Mouse (Mus musculus): ENCODE data around the gene 9330161L09Rik. TPM values are rescaled to one million over a fixed set of nuclear protein-coding genes. Genes with fewer than 3 reads are reported as not detected.
A peak's percentile ranks its signal among the peaks of the same experiment; 100 is the strongest.

The 9330161L09Rik gene
- total RNA-seq, 1 experiment: 2.1 TPM

GRCm38 (mm10) chr12:103393528-103393927, 14.1 kb downstream of the 9330161L09Rik start:
- TF ChIP-seq ZC3H11A (IDR thresholded peaks at IDR 0.05; ENCODE audit: borderline replicate concordance, low read depth, low read length) (no peak), MAFK (IDR thresholded peaks at IDR 0.05; ENCODE audit: insufficient read depth, low read depth, low read length) (no peak), CHD2 (IDR thresholded peaks at IDR 0.05; ENCODE audit: low read depth, low read length) (no peak), ZNF384 (IDR thresholded peaks at IDR 0.05; ENCODE audit: low read depth, low read length) (no peak)
- in situ Hi-C loops (cut with MboI; ENCODE audit: low sequenced_read_pairs in 2 of 2, unreplicated experiment in 2 of 2): no loop called here
- no peak overlapping the region for H3K27ac ChIP-seq (ENCODE audit: insufficient read depth, low read depth, low read length, poor library complexity, severe bottlenecking)

GRCm38 (mm10) chr12:103391098-103391497, 16.5 kb downstream of the 9330161L09Rik start:
- peaks cover 0 to 3% of the 10 kb centered on the region in 2 experiments; a peak in 1 of 4 replicates for H3K4me1 ChIP-seq (ENCODE audit: control insufficient read depth in 2 of 2, insufficient read depth in 2 of 2, low read length in 2 of 2, poor library complexity in 1 of 2)
- in situ Hi-C loops (cut with MboI; ENCODE audit: low sequenced_read_pairs in 2 of 2, unreplicated experiment in 2 of 2): no loop called here
- TF ChIP-seq ZC3H11A (IDR thresholded peaks at IDR 0.05; ENCODE audit: borderline replicate concordance, low read depth, low read length) (no peak), MAFK (IDR thresholded peaks at IDR 0.05; ENCODE audit: insufficient read depth, low read depth, low read length) (no peak), ZNF384 (IDR thresholded peaks at IDR 0.05; ENCODE audit: low read depth, low read length) (no peak), HCFC1 (IDR thresholded peaks at IDR 0.05; ENCODE audit: borderline replicate concordance, insufficient read depth, low read length) (no peak), CHD2 (IDR thresholded peaks at IDR 0.05; ENCODE audit: low read depth, low read length) (no peak)
- H3K4me3 ChIP-seq (ENCODE audit: insufficient read depth in 1 of 2, low read depth in 1 of 2, low read length in 2 of 2, poor library complexity in 1 of 2, severe bottlenecking in 1 of 2): no peak overlapping the region
- no peak overlapping the region for H3K27ac ChIP-seq (ENCODE audit: insufficient read depth, low read depth, low read length, poor library complexity, severe bottlenecking)
- H3K36me3 ChIP-seq (ENCODE audit: control insufficient read depth, insufficient read depth, low read length, poor library complexity, severe bottlenecking): no peaks in the 10 kb centered on the region
- no peak overlapping the region for H3K9ac ChIP-seq (ENCODE audit: insufficient read depth, low read depth, low read length, poor library complexity, severe bottlenecking)
- no peak for DNase-seq (ENCODE audit: low read depth, low spot score)
- no peaks in the 10 kb centered on the region for H3K9me3 ChIP-seq (ENCODE audit: control insufficient read depth, insufficient read depth, low read depth, low read length)

More at GRCm38 (mm10) chr12:103393528-103393927, 14.1 kb downstream of the 9330161L09Rik start:
- no peaks in the 10 kb centered on the region for H3K9me3 ChIP-seq (ENCODE audit: control insufficient read depth, insufficient read depth, low read depth, low read length)
- H3K9ac ChIP-seq (ENCODE audit: insufficient read depth, low read depth, low read length, poor library complexity, severe bottlenecking): no peak overlapping the region
- no peaks in the 10 kb centered on the region for H3K36me3 ChIP-seq (ENCODE audit: control insufficient read depth, insufficient read depth, low read length, poor library complexity, severe bottlenecking)
- peaks cover 0 to 3% of the 10 kb centered on the region in 2 experiments; a peak in 1 of 4 replicates for H3K4me1 ChIP-seq (ENCODE audit: control insufficient read depth in 2 of 2, insufficient read depth in 2 of 2, low read length in 2 of 2, poor library complexity in 1 of 2)
- no peak for DNase-seq (ENCODE audit: low read depth, low spot score)
- no peak overlapping the region for H3K4me3 ChIP-seq (ENCODE audit: insufficient read depth in 1 of 2, low read depth in 1 of 2, low read length in 2 of 2, poor library complexity in 1 of 2, severe bottlenecking in 1 of 2)

DNA sequence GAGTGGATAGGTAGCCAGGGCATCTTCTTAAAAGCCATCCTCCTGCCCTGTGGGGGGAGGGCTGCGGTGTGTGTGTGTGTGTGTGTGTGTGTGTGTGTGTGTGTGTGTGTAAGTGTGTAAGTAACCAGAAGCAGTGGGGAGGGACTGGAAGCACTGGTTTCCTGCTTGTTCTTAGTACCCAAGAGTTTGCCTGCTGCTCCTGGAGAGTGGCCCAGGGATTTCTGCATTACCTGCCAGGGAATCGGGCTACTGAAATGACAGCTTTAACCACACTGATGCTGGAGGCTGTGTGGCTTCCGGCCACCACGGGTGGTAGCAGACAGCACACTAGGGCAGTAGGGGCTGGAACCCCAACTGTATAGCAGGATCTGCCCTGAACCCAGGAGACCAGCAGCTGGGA, 17.6 kb downstream of the 9330161L09Rik start:
- Histone ChIP-seq H3K9ac (ENCODE audit: insufficient read depth, low read depth, low read length, poor library complexity, severe bottlenecking) (no peak overlapping the region), H3K36me3 (ENCODE audit: control insufficient read depth, insufficient read depth, low read length, poor library complexity, severe bottlenecking) (no peaks in the 10 kb centered on the region), H3K27ac (ENCODE audit: insufficient read depth, low read depth, low read length, poor library complexity, severe bottlenecking) (no peak overlapping the region), H3K4me1 (ENCODE audit: control insufficient read depth in 2 of 2, insufficient read depth in 2 of 2, low read length in 2 of 2, poor library complexity in 1 of 2) (peaks cover 0 to 3% of the 10 kb centered on the region in 2 experiments; a peak in 1 of 4 replicates), H3K4me3 (ENCODE audit: insufficient read depth in 1 of 2, low read depth in 1 of 2, low read length in 2 of 2, poor library complexity in 1 of 2, severe bottlenecking in 1 of 2) (no peak overlapping the region), H3K9me3 (ENCODE audit: control insufficient read depth, insufficient read depth, low read depth, low read length) (no peaks in the 10 kb centered on the region)
- DNase-seq (ENCODE audit: low read depth, low spot score): no peak
- in situ Hi-C loops (cut with MboI; ENCODE audit: low sequenced_read_pairs in 2 of 2, unreplicated experiment in 2 of 2): no loop called here
- TF ChIP-seq CHD2 (IDR thresholded peaks at IDR 0.05; ENCODE audit: low read depth, low read length) (no peak), ZNF384 (IDR thresholded peaks at IDR 0.05; ENCODE audit: low read depth, low read length) (no peak), HCFC1 (IDR thresholded peaks at IDR 0.05; ENCODE audit: borderline replicate concordance, insufficient read depth, low read length) (no peak), MAFK (IDR thresholded peaks at IDR 0.05; ENCODE audit: insufficient read depth, low read depth, low read length) (no peak), ZC3H11A (IDR thresholded peaks at IDR 0.05; ENCODE audit: borderline replicate concordance, low read depth, low read length) (no peak)

DNA sequence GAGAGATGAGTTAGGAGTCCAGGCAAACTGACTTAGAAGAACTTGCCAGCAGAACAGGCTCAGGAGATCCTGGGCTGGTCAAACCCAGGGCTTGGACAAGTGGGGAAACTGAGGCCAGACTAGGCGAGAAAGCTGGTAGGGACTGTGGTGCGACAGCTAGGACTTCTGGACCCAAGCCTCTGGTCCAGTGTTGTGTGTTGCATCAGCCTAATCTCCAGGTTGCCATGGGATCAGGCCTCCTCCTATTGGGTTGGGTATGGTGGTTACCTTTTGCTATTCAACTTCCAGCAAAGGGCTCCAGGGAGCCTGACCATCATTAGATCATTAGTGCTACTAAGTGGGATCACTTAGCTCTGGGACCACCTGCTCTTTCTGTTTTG, 18.3 kb downstream of the 9330161L09Rik start:
- peak overlapping the region; percentile 69 to 80 for H3K4me3 ChIP-seq (ENCODE audit: insufficient read depth in 1 of 2, low read depth in 1 of 2, low read length in 2 of 2, poor library complexity in 1 of 2, severe bottlenecking in 1 of 2)
- no peaks in the 10 kb centered on the region for H3K9me3 ChIP-seq (ENCODE audit: control insufficient read depth, insufficient read depth, low read depth, low read length)
- peak overlapping the region; percentile 62; the same call in 1 of the 2 replicates for H3K9ac ChIP-seq (ENCODE audit: insufficient read depth, low read depth, low read length, poor library complexity, severe bottlenecking)
- no peak overlapping the region for H3K27ac ChIP-seq (ENCODE audit: insufficient read depth, low read depth, low read length, poor library complexity, severe bottlenecking)
- peaks cover 0 to 3% of the 10 kb centered on the region in 2 experiments; a peak in 1 of 4 replicates for H3K4me1 ChIP-seq (ENCODE audit: control insufficient read depth in 2 of 2, insufficient read depth in 2 of 2, low read length in 2 of 2, poor library complexity in 1 of 2)
- no peak for DNase-seq (ENCODE audit: low read depth, low spot score)
- no peak for TF ChIP-seq ZNF384 (IDR thresholded peaks at IDR 0.05; ENCODE audit: low read depth, low read length)
- TF ChIP-seq ZC3H11A (IDR thresholded peaks at IDR 0.05; ENCODE audit: borderline replicate concordance, low read depth, low read length): no peak
- TF ChIP-seq CHD2 (IDR thresholded peaks at IDR 0.05; ENCODE audit: low read depth, low read length): no peak
- TF ChIP-seq HCFC1 (IDR thresholded peaks at IDR 0.05; ENCODE audit: borderline replicate concordance, insufficient read depth, low read length): no peak
- TF ChIP-seq MAFK (IDR thresholded peaks at IDR 0.05; ENCODE audit: insufficient read depth, low read depth, low read length): no peak
- in situ Hi-C loops (cut with MboI; ENCODE audit: low sequenced_read_pairs in 2 of 2, unreplicated experiment in 2 of 2): no loop called here
- H3K36me3 ChIP-seq (ENCODE audit: control insufficient read depth, insufficient read depth, low read length, poor library complexity, severe bottlenecking): no peaks in the 10 kb centered on the region
